Mouse (Mus musculus): ENCODE data around the gene Wdr70.
A peak's percentile ranks its signal among the peaks of the same experiment; 100 is the strongest.

- peak; percentile 69 for TF ChIP-seq CTCF (conservative IDR thresholded peaks at IDR 0.05; ENCODE audit: low read length)
- TF ChIP-seq NANOG (IDR thresholded peaks at IDR 0.05; ENCODE audit: borderline replicate concordance, low read length), result no peak
- no peak for TF ChIP-seq POU5F1 (IDR thresholded peaks at IDR 0.05; ENCODE audit: borderline replicate concordance, low read length)
These were observed 124.6 kb downstream of the Wdr70 start for GRCm38 (mm10) chr15:7974368-7974767.

Measured in E14TG2a.4 (cell line).